Mouse (Mus musculus) heart, postnatal 25 days (tissue): ENCODE results near the gene Nqo2. TPM values are rescaled to one million over a fixed set of nuclear protein-coding genes. Genes with fewer than 3 reads are reported as not detected.
"Not testable (repeated sequence)": the region's sequence is repeated elsewhere in the genome, so short reads cannot be mapped to it uniquely, and the experiment has no call there.

ENCODE experiments used
- DNase-seq: peaks from one replicate; pipeline ENCODE4 v3.0.0; 2022; ENCODE audit warnings: low spot score
- intact Hi-C: fragments of 180-260 bp; cut with DNase I; formaldehyde crosslinking; loops from one replicate; pipeline ENCODE4 v1.15.1; 2025
- total RNA-seq, 2 experiments: library from RNA; stranded (reverse); gene quantifications; 2 replicates each; pipeline ENCODE4 v1.2.3; 2021

Gene Nqo2
- 10 to 100 TPM; 38.6 to 38.9 TPM for total RNA-seq

- peak; percentile 33 for DNase-seq
- intact Hi-C loops: no loop called here
Observed at GRCm38 (mm10) chr13:33964206-33965046, at the start of gene Nqo2. Gene Nqo2 (plus strand): TSS chr13:33964687.

GRCm38 (mm10) chr13:33921041-33921440 is 43.4 kb upstream of the Nqo2 start:
- intact Hi-C loops: no loop called here
- DNase-seq: no peak

- no peak for DNase-seq
- intact Hi-C loops: no loop called here
Observed at GRCm38 (mm10) chr13:33921699-33922098, 42.8 kb upstream of the Nqo2 start.

GRCm38 (mm10) chr13:33930281-33930680 is 34.2 kb upstream of the Nqo2 start:
- intact Hi-C loops: no loop called here
- no peak for DNase-seq

- intact Hi-C loops: no loop called here
- peak; percentile 48 for DNase-seq
Observed at GRCm38 (mm10) chr13:33930912-33931311, 33.6 kb upstream of the Nqo2 start.

GRCm38 (mm10) chr13:33934743-33935142 is 29.7 kb upstream of the Nqo2 start:
- no peak for DNase-seq
- intact Hi-C loops: no loop called here

- intact Hi-C loops: no loop called here
- DNase-seq: peak; percentile 58
Observed at GRCm38 (mm10) chr13:33935465-33936181, 28.9 kb upstream of the Nqo2 start.

- intact Hi-C loops: no loop called here
- DNase-seq: no peak
Observed at GRCm38 (mm10) chr13:33937151-33937550, 27.3 kb upstream of the Nqo2 start.

GRCm38 (mm10) chr13:33937587-33937986 is 26.9 kb upstream of the Nqo2 start:
- DNase-seq, intact Hi-C loops: not testable (repeated sequence)

- intact Hi-C loops: no loop called here
- no peak for DNase-seq
Observed at GRCm38 (mm10) chr13:33941288-33941808, 23.1 kb upstream of the Nqo2 start.

GRCm38 (mm10) chr13:33942212-33942779 is 22.2 kb upstream of the Nqo2 start:
- no peak for DNase-seq
- intact Hi-C loops: no loop called here

- intact Hi-C loops: no loop called here
- DNase-seq: no peak
Observed at GRCm38 (mm10) chr13:33951308-33952074, 13.0 kb upstream of the Nqo2 start.

- intact Hi-C loops: no loop called here
- no peak for DNase-seq
Observed at GRCm38 (mm10) chr13:33952075-33952449, 12.4 kb upstream of the Nqo2 start.

- intact Hi-C loops: no loop called here
- DNase-seq: no peak
Observed at GRCm38 (mm10) chr13:33952947-33953346, 11.5 kb upstream of the Nqo2 start.

- intact Hi-C loops: loop anchor here (1.0 kb wide), 1 partner anchor 39 kb away; no protein-coding TSS in a partner anchor
Observed at GRCm38 (mm10) chr13:33956571-33957421, 7.7 kb upstream of the Nqo2 start.

GRCm38 (mm10) chr13:33959771-33960170 is 4.7 kb upstream of the Nqo2 start:
- intact Hi-C loops: no loop called here

More at GRCm38 (mm10) chr13:33956571-33957421, 7.7 kb upstream of the Nqo2 start:
- no peak for DNase-seq

GRCm38 (mm10) chr13:33965056-33966024 is 853 bp downstream of the Nqo2 start:
- no peak for DNase-seq
- intact Hi-C loops: no loop called here

More at GRCm38 (mm10) chr13:33959771-33960170, 4.7 kb upstream of the Nqo2 start:
- DNase-seq: no peak

- intact Hi-C loops: no loop called here
Observed at GRCm38 (mm10) chr13:33966025-33966412, 1.5 kb downstream of the Nqo2 start.

More at GRCm38 (mm10) chr13:33966025-33966412, 1.5 kb downstream of the Nqo2 start:
- no peak for DNase-seq
